In genomic region chr3:71563820-71564418, GRCm38 (mm10) we compare ENCODE assay signal across 17 mouse cellular contexts.
DNase-seq lines count a peak whose midpoint lies in the region; ATAC-seq and TF ChIP-seq lines count a peak whose summit lies in the region.
"Had no signal": no experiment of that assay in that cellular context is flagged by ENCODE, and none has a peak within 500 bp of the region (broad histone marks: within the 10 kb centered on the region; RNA-seq: fewer than 3 reads in every experiment).

No protein-coding gene starts in this region.

- H3K36me3 ChIP-seq in heart, adult 2 months (ENCODE audit: control insufficient read depth, insufficient read depth, low read length): no peaks in the 10 kb centered on the region
- H3K36me3 ChIP-seq: lung, embryonic 15.5 days; neural tube, embryonic 13.5 days had no signal

- peak; percentile 81 for ATAC-seq in inflammation-experienced regulatory T-cells, adult 6 months
- ATAC-seq: hindbrain, postnatal 0 days had no signal

- TF ChIP-seq EP300 in heart, adult 2 months (IDR thresholded peaks at IDR 0.05; ENCODE audit: insufficient read depth, low read depth, low read length): no peak

- H3K9ac ChIP-seq in heart, adult 2 months (ENCODE audit: low read depth, low read length): no peak overlapping the region
- H3K9ac ChIP-seq: lung, embryonic 15.5 days; neural tube, embryonic 13.5 days had no signal

- H3K4me3 ChIP-seq in bone marrow macrophage, adult 2 months (ENCODE audit: insufficient read depth, low read length): peak overlapping the region; percentile 39
- H3K4me3 ChIP-seq in heart, adult 2 months: no peak overlapping the region
- H3K4me3 ChIP-seq: lung, embryonic 15.5 days; neural tube, embryonic 13.5 days had no signal

- 70% methylated on average over 3 of the region's 3 CpGs for WGBS in heart, adult 2 months

- TF ChIP-seq CTCF in bone marrow macrophage, adult 2 months (IDR thresholded peaks at IDR 0.05; ENCODE audit: low read depth, low read length): no peak
- no peak for TF ChIP-seq CTCF in heart, adult 2 months (IDR thresholded peaks at IDR 0.05)

- intact Hi-C loops in heart, adult 2 months (cut with DNase I): no loop called here

- no peaks in the 10 kb centered on the region for H3K79me2 ChIP-seq in heart, adult 2 months (replicated peaks; ENCODE audit: control insufficient read depth, insufficient read depth, low read length)

- no peaks in the 10 kb centered on the region for H3K27me3 ChIP-seq in heart, adult 2 months (ENCODE audit: control insufficient read depth, insufficient read depth, low read length)
- H3K27me3 ChIP-seq: lung, embryonic 15.5 days; neural tube, embryonic 13.5 days had no signal

- DNase-seq in 3134 (ENCODE audit: extremely low read depth, insufficient read length, low spot score): peak; percentile 21
- peak; percentile 19 for DNase-seq in CD4-positive, CD25-positive, alpha-beta regulatory T cell, adult 2 months (ENCODE audit: low read depth, low spot score)
- no peak for DNase-seq in gastrocnemius, adult 8-10 months (ENCODE audit: low spot score in 2 of 2)
- no peak for DNase-seq in lung, postnatal 4 days
- DNase-seq in heart, adult 2 months: no peak
- DNase-seq in ovary, postnatal 36 days (ENCODE audit: low spot score): no peak
- DNase-seq: cerebellum, postnatal 10 days; embryo, embryonic 11 days; heart, adult 11 months; heart, postnatal 4 days; kidney, adult 8-10 months; kidney, postnatal 25 days had no signal

- H3K4me1 ChIP-seq in bone marrow macrophage, adult 2 months (ENCODE audit: control insufficient read depth, insufficient read depth, low read length): no peaks in the 10 kb centered on the region
- no peaks in the 10 kb centered on the region for H3K4me1 ChIP-seq in heart, adult 2 months (ENCODE audit: control insufficient read depth, insufficient read depth, low read length)
- H3K4me1 ChIP-seq: lung, embryonic 15.5 days; neural tube, embryonic 13.5 days had no signal

- no peak for TF ChIP-seq POLR2A in bone marrow macrophage, adult 2 months (IDR thresholded peaks at IDR 0.05; ENCODE audit: borderline replicate concordance, low read depth, low read length)
- no peak for TF ChIP-seq POLR2A in heart, adult 2 months (IDR thresholded peaks at IDR 0.05; ENCODE audit: insufficient read depth, low read depth, low read length)

- H3K27ac ChIP-seq in bone marrow macrophage, adult 2 months (ENCODE audit: insufficient read depth, low read depth, low read length): no peak overlapping the region
- H3K27ac ChIP-seq in heart, adult 2 months: no peak overlapping the region
- H3K27ac ChIP-seq: hindbrain, postnatal 0 days; lung, embryonic 15.5 days; neural tube, embryonic 13.5 days had no signal

Comparison
In these comparisons a context has a peak if more than half of its experiments do, and no peak if none do; other contexts are left out.
1. DNase-seq: peak in 3134 (single experiment) and CD4-positive, CD25-positive, alpha-beta regulatory T cell, adult 2 months (single experiment); none in gastrocnemius, adult 8-10 months (0 of 2), lung, postnatal 4 days (0 of 2), heart, adult 2 months (0 of 2) and ovary, postnatal 36 days (single experiment).